Mouse (Mus musculus) heart, postnatal 36 days (tissue): ENCODE measurements around the gene Zbtb32. TPM values are rescaled to one million over a fixed set of nuclear protein-coding genes. Genes with fewer than 3 reads are reported as not detected.

Source experiments
- DNase-seq, 2 experiments: peaks; one replicate each; pipeline ENCODE4 v3.0.0; 2021 to 2022
- intact Hi-C: fragments of 180-260 bp; cut with DNase I; formaldehyde crosslinking; loops from one replicate; pipeline ENCODE4 v1.15.1; 2025
- total RNA-seq, 2 experiments: library from RNA; stranded (reverse); gene quantifications; 2 replicates each; pipeline ENCODE4 v1.2.3; 2021

The Zbtb32 gene
- total RNA-seq = not detected

- no peak for DNase-seq
- intact Hi-C loops = loop anchor here (10.0 kb wide), 1 partner anchor 356 kb away; the partner anchor contains the start of gene Usf2
Measured at GRCm38 (mm10) chr7:30598786-30599185, at the start of gene Zbtb32. Zbtb32 (minus strand) TSS chr7:30598909.

DNA sequence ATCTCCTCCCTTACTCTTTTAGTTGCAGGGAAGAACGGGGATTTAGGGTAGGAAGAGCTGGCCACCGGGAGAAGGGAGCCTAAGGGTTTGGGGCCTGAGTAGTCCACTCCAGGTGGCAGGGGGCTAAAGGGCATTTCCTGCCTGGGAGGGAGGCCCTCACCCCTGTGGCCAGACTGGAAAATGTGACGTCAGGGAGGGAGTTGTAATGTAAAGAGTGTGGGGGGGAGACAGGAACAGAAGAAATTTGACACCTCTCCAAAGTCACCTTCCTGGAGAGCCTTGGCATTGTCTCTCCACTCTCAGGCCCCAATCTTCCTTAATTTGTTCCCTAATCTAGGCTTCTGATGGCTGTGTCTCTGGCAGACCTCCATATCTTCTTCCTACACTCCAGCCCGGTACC, 40.4 kb upstream of the Zbtb32 start:
- intact Hi-C loops = no loop called here
- no peak for DNase-seq

DNA sequence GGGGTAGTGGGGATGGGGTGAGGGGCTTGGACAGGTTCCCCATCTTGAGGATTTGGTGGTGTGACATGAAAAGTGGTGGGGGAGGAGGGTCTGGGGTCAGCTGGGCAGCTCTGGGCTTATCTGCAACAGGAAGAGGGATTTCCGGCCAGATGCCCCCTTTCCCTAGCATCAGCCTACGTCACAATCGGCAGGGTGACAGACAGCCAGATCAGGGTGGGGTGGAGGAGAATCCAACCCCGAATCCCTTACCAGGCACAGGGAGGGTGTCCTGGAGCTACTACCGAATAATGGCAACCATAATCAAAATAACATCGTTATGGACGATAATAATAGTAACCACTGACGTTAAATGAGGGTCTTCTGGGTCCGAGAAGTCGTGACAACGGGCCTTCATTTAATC, 37.7 kb upstream of the Zbtb32 start:
- no peak for DNase-seq
- intact Hi-C loops = no loop called here

- no peak for DNase-seq
Measured at GRCm38 (mm10) chr7:30635752-30636151, 37.0 kb upstream of the Zbtb32 start, which contains the start of gene Etv2. Etv2 (minus strand) TSS chr7:30635852.

GRCm38 (mm10) chr7:30634621-30635020, 35.9 kb upstream of the Zbtb32 start:
- DNase-seq = peak; percentile 26 to 44
- intact Hi-C loops = no loop called here

More at GRCm38 (mm10) chr7:30635752-30636151, 37.0 kb upstream of the Zbtb32 start, which contains the start of gene Etv2:
- intact Hi-C loops = no loop called here

GRCm38 (mm10) chr7:30633762-30634412, 35.2 kb upstream of the Zbtb32 start:
- intact Hi-C loops = no loop called here
- DNase-seq = no peak

DNA sequence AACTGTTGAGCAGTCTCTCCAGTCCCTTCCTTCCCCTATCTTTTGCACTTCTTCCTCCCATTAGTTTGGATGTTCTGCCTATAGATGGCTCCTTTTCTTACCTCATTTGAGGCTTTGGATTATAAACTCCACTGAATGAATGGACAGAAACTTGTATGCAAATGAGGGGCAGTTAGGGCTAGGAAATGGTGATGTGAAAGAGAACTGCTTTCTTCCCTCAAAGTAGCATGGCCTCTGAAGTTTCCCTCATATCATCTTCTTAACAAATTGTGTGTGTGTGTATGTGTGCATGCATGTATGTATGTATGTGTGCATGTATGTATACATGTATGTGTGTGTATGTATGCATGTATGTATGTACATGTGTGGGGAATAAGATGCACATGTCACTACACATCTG, 30.3 kb upstream of the Zbtb32 start:
- no peak for DNase-seq
- intact Hi-C loops = no loop called here

DNA sequence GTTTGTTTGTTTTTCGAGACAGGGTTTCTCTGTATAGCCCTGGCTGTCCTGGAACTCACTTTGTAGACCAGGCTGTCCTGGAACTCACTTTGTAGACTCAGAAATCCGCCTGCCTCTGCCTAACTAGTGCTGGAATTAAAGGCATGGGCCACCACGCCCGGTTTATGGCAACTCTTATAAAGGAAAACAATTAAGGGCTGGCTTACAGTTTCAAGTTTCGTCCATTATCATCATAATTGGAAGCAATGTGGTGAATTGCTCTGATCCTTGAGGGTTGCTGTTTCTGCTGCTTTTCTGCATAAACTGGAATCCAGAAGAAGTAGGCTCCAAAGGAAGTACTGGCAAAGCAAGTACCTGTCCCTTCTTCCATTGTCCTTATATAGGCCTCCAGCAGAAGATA, 27.9 kb upstream of the Zbtb32 start:
- intact Hi-C loops = no loop called here
- DNase-seq = no peak

DNA sequence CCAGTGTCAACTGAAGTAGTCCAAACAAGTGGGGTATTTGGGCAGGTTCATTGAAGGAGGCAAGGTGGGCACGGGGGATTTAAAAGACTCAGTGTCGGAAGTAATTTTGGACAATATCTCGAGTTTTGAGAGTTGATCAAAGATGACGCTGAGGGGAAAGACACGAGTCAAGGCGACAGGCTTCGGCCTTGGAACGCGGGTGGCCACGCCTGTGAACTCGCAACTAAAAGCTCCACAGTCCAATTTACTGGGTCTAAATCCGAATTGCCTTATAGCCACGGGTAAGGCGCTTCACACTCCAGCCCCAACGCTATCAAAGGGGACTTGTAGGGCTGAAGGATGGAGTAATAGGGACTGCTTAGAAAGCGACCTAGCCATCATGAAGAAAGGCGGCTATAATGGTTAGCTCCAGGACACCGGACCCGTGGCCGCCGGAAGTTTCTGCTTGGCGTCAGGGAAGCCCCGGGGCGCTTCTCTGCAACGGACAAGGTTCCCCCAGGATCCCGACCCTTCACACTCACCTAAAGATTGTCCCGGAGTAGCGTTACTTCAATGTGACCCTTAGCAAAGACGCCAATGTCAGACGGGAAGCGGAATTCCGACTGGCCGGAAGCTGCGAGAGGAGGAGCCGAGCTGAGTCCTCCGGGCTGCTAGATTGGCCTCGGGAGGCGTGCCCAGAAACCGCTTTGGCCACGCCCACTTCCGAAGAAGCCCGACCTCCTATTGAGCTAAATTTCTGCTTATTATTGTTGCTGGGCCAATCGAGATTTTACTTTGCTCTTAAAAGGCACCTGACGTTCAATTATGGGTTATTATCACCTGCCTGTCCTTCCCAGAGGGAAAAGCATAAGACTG, 27.0 kb upstream of the Zbtb32 start, which contains the start of gene Cox6b1:
Gene Cox6b1 (minus strand): TSS at position 622 of the 855 bp plus-strand sequence.
- intact Hi-C loops = loop anchor here (2.0 kb wide), 1 partner anchor 23 kb away; no protein-coding TSS in a partner anchor
- DNase-seq = peak; percentile 85 to 87

DNA sequence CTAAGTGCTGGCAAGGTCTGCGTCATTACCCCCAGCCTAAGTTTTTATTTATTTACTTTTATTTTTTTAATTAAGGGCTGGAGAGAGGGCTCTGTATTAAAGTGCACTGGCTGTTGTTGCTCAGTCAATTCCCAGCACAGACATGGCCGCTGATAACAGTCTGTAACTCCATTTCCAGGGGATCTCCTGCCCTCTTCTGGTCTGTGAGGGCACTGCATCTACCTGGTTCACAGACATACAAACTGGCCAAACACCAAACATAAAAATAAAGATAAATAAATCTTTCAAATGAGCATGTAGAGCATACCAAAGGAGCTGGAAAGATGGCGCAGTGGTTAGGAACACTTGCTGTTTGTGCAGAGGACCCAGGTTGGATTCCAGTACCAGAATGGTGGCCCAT, 20.5 kb upstream of the Zbtb32 start:
- DNase-seq = peak in 1 of 2 experiments; percentile 25
- intact Hi-C loops = no loop called here

GRCm38 (mm10) chr7:30618658-30619057, 19.9 kb upstream of the Zbtb32 start:
- DNase-seq = no peak
- intact Hi-C loops = no loop called here

DNA sequence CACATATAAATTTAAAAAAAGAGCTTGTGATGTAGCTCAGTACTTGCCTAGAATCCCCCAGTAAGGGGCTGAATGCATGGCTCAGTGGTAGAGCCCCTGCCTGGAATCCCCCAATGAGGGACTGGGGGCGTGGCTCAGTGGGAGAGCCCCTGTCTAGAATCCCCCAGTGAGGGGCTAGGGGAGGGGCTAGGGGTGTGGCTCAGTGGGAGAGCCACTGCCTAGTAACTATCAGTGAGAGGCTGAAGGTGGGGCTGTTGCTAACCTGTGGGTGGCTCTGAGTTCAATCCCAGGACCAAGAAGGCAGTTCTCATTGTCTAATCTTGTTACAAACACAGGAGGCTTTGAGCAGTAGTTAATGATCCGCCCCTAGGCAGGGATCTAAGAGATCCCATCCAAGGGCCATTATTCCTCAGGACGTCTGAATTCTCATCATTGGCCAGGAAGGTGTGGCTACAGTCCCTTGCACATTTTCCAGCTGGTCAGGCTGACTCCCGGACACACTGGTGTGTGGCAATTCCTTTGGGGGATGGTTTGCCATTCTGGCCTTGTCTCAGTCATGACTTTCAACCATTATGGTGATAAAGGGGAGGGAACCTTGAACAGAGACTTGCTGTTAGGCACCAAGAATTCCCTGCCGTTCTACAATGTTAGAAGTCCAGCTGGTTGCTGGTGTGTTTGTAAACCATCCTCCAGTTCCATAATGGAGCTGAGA, 16.5 kb upstream of the Zbtb32 start:
- intact Hi-C loops = no loop called here
- no peak for DNase-seq

- intact Hi-C loops = loop anchor here (1.0 kb wide), 1 partner anchor 25 kb away; no protein-coding TSS in a partner anchor
- no peak for DNase-seq
Measured at GRCm38 (mm10) chr7:30614454-30614853, 15.7 kb upstream of the Zbtb32 start.

GRCm38 (mm10) chr7:30613529-30614112, 14.9 kb upstream of the Zbtb32 start:
- intact Hi-C loops = loop anchor here (1.0 kb wide), 1 partner anchor 24 kb away; no protein-coding TSS in a partner anchor
- peak; percentile 56 to 68 for DNase-seq

DNA sequence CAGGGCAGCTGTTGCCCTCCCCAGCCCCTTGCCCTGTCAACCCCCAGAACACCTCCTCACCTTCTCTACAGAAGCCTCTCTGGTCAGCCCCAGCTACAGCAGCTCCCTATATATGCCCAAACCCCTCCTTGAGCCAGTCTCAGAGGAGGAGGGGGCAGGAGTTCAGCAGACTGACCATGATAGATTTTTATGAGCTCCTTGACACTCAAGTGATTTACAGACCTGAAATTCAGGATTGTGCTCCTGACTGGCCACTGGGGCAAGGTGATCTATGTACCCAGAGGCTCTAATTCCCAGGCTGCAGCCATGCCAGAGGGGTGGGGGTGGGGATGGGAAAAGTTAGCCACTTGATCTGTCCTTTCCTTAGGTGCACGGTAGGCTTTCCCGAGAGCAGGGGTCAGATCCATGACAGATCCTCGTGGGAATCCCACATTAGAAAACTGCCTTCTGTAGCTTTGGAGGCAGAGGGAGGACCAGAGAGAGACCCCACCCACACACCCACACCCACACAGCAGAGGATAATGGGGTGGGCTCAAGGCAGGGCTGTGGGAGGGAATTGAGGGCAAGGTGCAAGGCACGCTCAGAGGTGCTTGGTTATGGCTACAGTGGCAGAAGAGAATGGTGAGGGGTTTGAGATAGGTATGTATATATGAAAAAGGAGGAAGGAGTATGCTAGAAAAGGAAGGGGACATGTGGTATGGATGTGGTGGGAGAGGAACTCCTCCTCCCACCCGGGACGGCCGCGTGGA, 14.1 kb upstream of the Zbtb32 start, which contains the start of gene Upk1a:
Gene Upk1a (minus strand): TSS at position 194 of the 749 bp plus-strand sequence.
- DNase-seq = no peak
- intact Hi-C loops = no loop called here

DNA sequence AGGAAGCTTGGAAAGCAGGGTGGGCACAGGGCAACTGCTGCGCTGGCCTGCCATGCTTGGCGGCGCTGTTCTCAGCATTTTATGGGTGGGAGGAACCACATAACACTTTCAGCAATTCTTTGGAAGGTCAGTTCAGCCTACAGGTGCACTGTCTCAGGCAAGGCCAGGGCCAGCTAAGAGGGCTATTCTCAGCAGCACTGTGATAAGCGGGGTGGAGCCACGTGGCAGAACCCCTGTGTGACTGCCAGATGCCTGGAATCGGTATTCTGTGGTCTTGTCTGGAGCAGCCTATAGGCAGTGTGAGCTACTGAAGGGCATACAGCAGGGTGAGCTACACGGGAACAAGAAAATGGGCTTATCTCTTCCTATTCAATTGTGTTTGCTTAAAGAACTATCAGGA, 11.3 kb upstream of the Zbtb32 start:
- intact Hi-C loops = no loop called here
- DNase-seq = peak in 1 of 2 experiments; percentile 26

- no peak for DNase-seq
- intact Hi-C loops = no loop called here
Measured at GRCm38 (mm10) chr7:30608476-30608875, 9.8 kb upstream of the Zbtb32 start.

DNA sequence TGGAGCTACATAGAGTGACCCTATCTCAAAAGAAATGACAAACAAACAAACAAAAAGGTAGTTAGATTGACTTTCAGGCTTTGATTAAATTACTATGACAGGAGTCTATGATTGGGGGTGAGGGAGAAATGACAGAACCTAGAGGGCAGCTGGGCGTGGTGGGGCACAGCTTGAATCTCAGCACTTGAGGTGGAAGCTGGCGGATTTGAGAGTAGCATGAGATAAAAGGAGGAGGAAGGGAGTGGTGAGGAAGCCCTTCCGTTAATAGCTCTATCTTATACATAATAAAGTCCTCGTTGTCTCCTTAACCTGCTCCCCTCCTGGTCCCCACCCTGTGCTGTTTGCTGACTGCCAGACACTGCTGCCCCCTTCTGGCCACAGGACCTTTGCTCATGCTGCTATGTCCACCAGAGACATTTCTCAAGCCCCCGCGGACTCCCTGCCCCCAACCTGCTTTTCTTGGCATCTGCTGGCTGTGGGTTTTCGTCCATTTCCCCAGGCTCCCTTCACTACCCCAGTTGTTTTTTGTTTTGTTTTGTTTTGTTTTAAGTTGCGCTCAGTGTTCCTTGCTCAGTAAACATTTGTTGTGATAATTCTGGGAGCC, 9.1 kb upstream of the Zbtb32 start:
- intact Hi-C loops = no loop called here

GRCm38 (mm10) chr7:30604944-30605343, 6.2 kb upstream of the Zbtb32 start:
- intact Hi-C loops = no loop called here
- DNase-seq = no peak

More for the DNA sequence above, 9.1 kb upstream of the Zbtb32 start:
- DNase-seq = peak in 1 of 2 experiments; percentile 59
